Mouse (Mus musculus): Measurements from ENCODE around the gene Tubal3. TPM values are rescaled to one million over a fixed set of nuclear protein-coding genes. Genes with fewer than 3 reads are reported as not detected.

Tubal3 gene
- polyA plus RNA-seq, 1 experiment from 2014 or later, result not detected

GRCm38 (mm10) chr13:3968849-3969248 lies 50.8 kb downstream of the Tubal3 start:
- no peak overlapping the region for H3K4me2 ChIP-seq (ENCODE audit: low read length)
- no peak overlapping the region for H3K4me3 ChIP-seq (ENCODE audit: control insufficient read depth in 1 of 2, insufficient read depth in 1 of 2, low read depth in 1 of 2, low read length in 2 of 2)
- H3K9ac ChIP-seq (ENCODE audit: low read length), result no peak overlapping the region
- no peaks in the 10 kb centered on the region for H3K4me1 ChIP-seq (ENCODE audit: control insufficient read depth in 2 of 2, insufficient read depth in 2 of 2, low read length in 2 of 2)
- no peaks in the 10 kb centered on the region for H3K9me3 ChIP-seq (ENCODE audit: control insufficient read depth, low read length)
- no peak overlapping the region for H3K27ac ChIP-seq (replicated peaks in 1 of 2; ENCODE audit: control insufficient read depth in 1 of 2, insufficient read depth in 1 of 2, low read depth in 2 of 2, low read length in 2 of 2)
- no peaks in the 10 kb centered on the region for H3K27me3 ChIP-seq (ENCODE audit: control insufficient read depth, insufficient read depth, low read length)
- no peaks in the 10 kb centered on the region for H3K36me3 ChIP-seq (ENCODE audit: control insufficient read depth, insufficient read depth, low read length)
- WGBS, result 79% methylated on average over 4 of the region's 4 CpGs
- no peak for ATAC-seq (ENCODE audit: insufficient number of reproducible peaks, insufficient read depth, low FRiP score, low read depth)

Small RNAs within 50 kb of the gene (microRNA-seq; reads per million reads assigned to microRNA genes)
- not detected for gene Gm22460

Other genes starting within 250 kb of the Tubal3 start
- not detected in 2 replicates for gene Calml3, start 114.0 kb upstream of the Tubal3 start, polyA plus RNA-seq (2014; fragmentation: Nextera tagmentation; extraction: Ambion mirVana)
- not detected in 2 replicates for gene Calm4, start 80.5 kb upstream of the Tubal3 start, polyA plus RNA-seq (2014; fragmentation: Nextera tagmentation; extraction: Ambion mirVana)
- gene Calm5, start 64.1 kb upstream of the Tubal3 start, polyA plus RNA-seq (2014; fragmentation: Nextera tagmentation; extraction: Ambion mirVana), result not detected in 2 replicates
- gene Net1, start 54 bp upstream of the Tubal3 start, polyA plus RNA-seq (2014; fragmentation: Nextera tagmentation; extraction: Ambion mirVana), result 31.9 and 32.8 TPM in 2 replicates
- gene Ucn3, start 27.1 kb downstream of the Tubal3 start, polyA plus RNA-seq (2014; fragmentation: Nextera tagmentation; extraction: Ambion mirVana), result not detected in 2 replicates
- gene Akr1c14, start 130.7 kb downstream of the Tubal3 start, polyA plus RNA-seq (2014; fragmentation: Nextera tagmentation; extraction: Ambion mirVana), result 2.0 and 3.1 TPM in 2 replicates
- 0.39 TPM in 1 of 2 replicates, not detected in the other for gene Akr1c18, start 232.4 kb downstream of the Tubal3 start, polyA plus RNA-seq (2014; fragmentation: Nextera tagmentation; extraction: Ambion mirVana)